Comparison of ENCODE assay signal across 8 mouse cellular contexts in genomic region chr9:70208751-70209150, GRCm38 (mm10). TPM values are rescaled to one million over a fixed set of nuclear protein-coding genes. Genes with fewer than 3 reads are reported as not detected.
DNase-seq lines count a peak whose midpoint lies in the region; ATAC-seq lines count a peak whose summit lies in the region.

No protein-coding gene starts in this region.

- peaks cover 62% of the 10 kb centered on the region for H3K79me2 ChIP-seq in macrophage (ENCODE audit: inconsistent target)

- peaks cover 9% of the 10 kb centered on the region; the same call in 1 of the 2 replicates for H3K27me3 ChIP-seq in heart, embryonic 13.5 days (replicated peaks)
- H3K27me3 ChIP-seq in intestine, embryonic 14.5 days (replicated peaks; ENCODE audit: control insufficient read depth, insufficient read depth, low read length), result no peaks in the 10 kb centered on the region

- ATAC-seq in heart, embryonic 13.5 days (ENCODE audit: extremely low read depth, insufficient number of reproducible peaks, low FRiP score, low TSS enrichment), result no peak
- ATAC-seq in intestine, embryonic 14.5 days (replicated peaks; ENCODE audit: low FRiP score, low TSS enrichment, low read depth), result no peak

- H3K36me3 ChIP-seq in heart, embryonic 13.5 days, result no peaks in the 10 kb centered on the region
- no peaks in the 10 kb centered on the region for H3K36me3 ChIP-seq in intestine, embryonic 14.5 days (ENCODE audit: control insufficient read depth, insufficient read depth, low read length)
- no peaks in the 10 kb centered on the region for H3K36me3 ChIP-seq in macrophage (ENCODE audit: inconsistent target)

- no peaks in the 10 kb centered on the region for H3K9me3 ChIP-seq in heart, embryonic 13.5 days
- no peaks in the 10 kb centered on the region for H3K9me3 ChIP-seq in intestine, embryonic 14.5 days (ENCODE audit: control insufficient read depth, low read length)

- peak overlapping the region; percentile 78 for H3K4me3 ChIP-seq in heart, embryonic 13.5 days
- peak overlapping the region; percentile 81 for H3K4me3 ChIP-seq in intestine, embryonic 14.5 days (ENCODE audit: low read depth, low read length)
- peak overlapping the region; percentile 74 for H3K4me3 ChIP-seq in macrophage (ENCODE audit: inconsistent target)

- no peak overlapping the region; the same call in 1 of the 2 replicates for H3K27ac ChIP-seq in heart, embryonic 13.5 days (replicated peaks)
- no peak overlapping the region for H3K27ac ChIP-seq in intestine, embryonic 14.5 days (ENCODE audit: low read depth)
- H3K27ac ChIP-seq in macrophage, result no peak overlapping the region

- WGBS in heart, embryonic 13.5 days, result 13% methylated on average over 12 of the region's 12 CpGs
- WGBS in intestine, embryonic 14.5 days, result 18% methylated on average over 12 of the region's 12 CpGs
- 54% methylated on average over 12 of the region's 12 CpGs for WGBS in macrophage (ENCODE audit: missing documents)

- H3K4me1 ChIP-seq in heart, embryonic 13.5 days, result peaks cover 23% of the 10 kb centered on the region
- H3K4me1 ChIP-seq in intestine, embryonic 14.5 days (replicated peaks; ENCODE audit: control insufficient read depth, insufficient read depth, low read length), result peaks cover 12% of the 10 kb centered on the region; the same call in 1 of the 2 replicates

- H3K4me2 ChIP-seq in heart, embryonic 13.5 days, result peak overlapping the region; percentile 96
- peak overlapping the region; percentile 98 for H3K4me2 ChIP-seq in intestine, embryonic 14.5 days (ENCODE audit: low read length)

- no peak for DNase-seq in heart, adult 9 months (ENCODE audit: low spot score in 2 of 2)
- DNase-seq in embryo, embryonic 11 days, result peak; percentile 32
- DNase-seq in intestine, embryonic 14.5 days (ENCODE audit: low spot score), result no peak
- DNase-seq in c-Kit-positive CD71-positive TER-119-positive erythroid progenitor cells, embryonic 14.5 days (ENCODE audit: low spot score), result no peak
- no peak for DNase-seq in ovary, adult 18-20 months (ENCODE audit: low spot score)
- no peak for DNase-seq in testis, postnatal 10 days (ENCODE audit: low spot score)

- H3K9ac ChIP-seq in heart, embryonic 13.5 days, result peak overlapping the region; percentile 90
- peak overlapping the region; percentile 73 for H3K9ac ChIP-seq in intestine, embryonic 14.5 days (ENCODE audit: low read length)

RNA-seq across cellular contexts. Expression of gene Myo1e, which starts 1.6 kb away (rescaled TPM):
- 10.1 and 10.9 TPM in 2 replicates for polyA plus RNA-seq in heart, embryonic 13.5 days (2015; fragmentation: Nextera tagmentation; extraction: Ambion mirVana)
- polyA plus RNA-seq in intestine, embryonic 14.5 days (2014; fragmentation: Nextera tagmentation; extraction: Ambion mirVana), result 17.0 and 17.4 TPM in 2 replicates
- 100 to 1,000 TPM in 10 of 26 experiments, 10 to 100 TPM in 16; 32.6 to 236 (median 75.7) TPM for total RNA-seq in macrophage (2018; cell fraction: chromatin; rRNA removed)
- 10 to 100 TPM; 30.5 to 74.8 (median 46.7) TPM for total RNA-seq in macrophage (2018; cell fraction: cytosol; rRNA removed)
- 10 to 100 TPM; 32.5 to 96.3 (median 55.0) TPM for total RNA-seq in macrophage (2018; cell fraction: nucleus; rRNA removed)
- polyA plus RNA-seq in macrophage (2018), result 32.9 to 98.2 TPM (median 52.7 TPM) in 3 replicates
